Mouse (Mus musculus) CH12.LX (cell line): ENCODE data around the gene Iglon5. TPM values are rescaled to one million over a fixed set of nuclear protein-coding genes. Genes with fewer than 3 reads are reported as not detected.

ENCODE experiments used
- DNase-seq: peaks from one replicate; pipeline ENCODE4 v3.0.0-alpha.2; 2013; ENCODE audit errors: extremely low read depth
- H3K27ac ChIP-seq: 2 replicates; pipeline ENCODE4 v1.5.1; 2012; ENCODE audit warnings: low read depth, mild to moderate bottlenecking, control low read depth, moderate library complexity; ENCODE audit not compliant: insufficient read depth
- H3K27me3 ChIP-seq: replicated peaks from 2 replicates; pipeline ENCODE3; 2012; ENCODE audit warnings: inconsistent platforms
- H3K36me3 ChIP-seq, 2 experiments: replicated peaks in 1 of 2; 2 replicates each; pipeline versions ENCODE3 to v1.6.1; 2012; ENCODE audit warnings: inconsistent platforms in 1 of 2, low read length in 1 of 2, mild to moderate bottlenecking in 1 of 2, mixed read lengths in 1 of 2, moderate library complexity in 1 of 2; ENCODE audit not compliant: control insufficient read depth in 1 of 2, insufficient read depth in 1 of 2
- H3K4me1 ChIP-seq, 2 experiments: 2 replicates each; pipeline ENCODE4 v1.6.1; 2012; ENCODE audit warnings: inconsistent platforms in 1 of 2, moderate library complexity in 1 of 2; ENCODE audit not compliant: insufficient read depth in 2 of 2, control insufficient read depth in 1 of 2
- H3K4me2 ChIP-seq: 2 replicates; pipeline ENCODE4 v1.6.1; 2012; ENCODE audit warnings: low read depth, mild to moderate bottlenecking, control low read depth; ENCODE audit not compliant: poor library complexity, insufficient read depth, severe bottlenecking
- H3K4me3 ChIP-seq, 3 experiments: fragments of 150-350 bp in 1 of 3; sonication (generic) in 1 of 3; replicated peaks in 1 of 3; 2 replicates each; pipeline versions ENCODE3 to v1.5.1; 2011 to 2012; ENCODE audit warnings: low read depth in 2 of 3, low read length in 2 of 3, mild to moderate bottlenecking in 2 of 3, moderate library complexity in 2 of 3, control low read depth in 1 of 3, improper control_type of control experiment in 1 of 3, inconsistent platforms in 1 of 3, mixed read lengths in 1 of 3; ENCODE audit not compliant: poor library complexity in 1 of 3
- H3K79me2 ChIP-seq: replicated peaks from 2 replicates; pipeline ENCODE4 v1.6.1; 2012; ENCODE audit warnings: mild to moderate bottlenecking, moderate library complexity; ENCODE audit not compliant: control insufficient read depth, poor library complexity, insufficient read depth, severe bottlenecking; ENCODE audit errors: extremely low read depth
- H3K9ac ChIP-seq: 2 replicates; pipeline ENCODE4 v1.6.1; 2012; ENCODE audit warnings: low read depth, mild to moderate bottlenecking, control low read depth, moderate library complexity; ENCODE audit not compliant: insufficient read depth
- H3K9me3 ChIP-seq: replicated peaks from 2 replicates; pipeline ENCODE3; 2012; ENCODE audit warnings: low read length, inconsistent platforms, mixed read lengths
- CHD1 ChIP-seq: IDR thresholded peaks from 2 replicates; pipeline ENCODE4 v1.6.1; 2012; ENCODE audit warnings: low read depth, low read length, improper control_type of control experiment, inconsistent platforms
- GABPA ChIP-seq: IDR thresholded peaks from 2 replicates; pipeline ENCODE4 v1.6.1; 2012; ENCODE audit warnings: low read depth, low read length, improper control_type of control experiment, inconsistent platforms; ENCODE audit not compliant: insufficient replicate concordance
- IRF4 ChIP-seq: IDR thresholded peaks from 2 replicates; pipeline ENCODE4 v1.6.1; 2014; ENCODE audit warnings: low read depth, mild to moderate bottlenecking, inconsistent platforms, low read length, improper control_type of control experiment
- JUN ChIP-seq: IDR thresholded peaks from 2 replicates; pipeline ENCODE4 v1.6.1; 2011; ENCODE audit warnings: low read depth, mild to moderate bottlenecking, low read length, improper control_type of control experiment, moderate library complexity; ENCODE audit not compliant: insufficient read depth
- JUND ChIP-seq: conservative IDR thresholded peaks from 2 replicates; pipeline ENCODE4 v1.6.1; 2011; ENCODE audit warnings: low read depth, low read length, improper control_type of control experiment
- MAFK ChIP-seq: IDR thresholded peaks from 2 replicates; pipeline ENCODE4 v1.6.1; 2011; ENCODE audit warnings: low read length, improper control_type of control experiment; ENCODE audit not compliant: insufficient replicate concordance
- MAX ChIP-seq: IDR thresholded peaks from 2 replicates; pipeline ENCODE4 v1.6.1; 2011; ENCODE audit warnings: low read length, improper control_type of control experiment
- MAZ ChIP-seq: IDR thresholded peaks from 2 replicates; pipeline ENCODE4 v1.6.1; 2012; ENCODE audit warnings: low read depth, mild to moderate bottlenecking, inconsistent platforms, low read length, improper control_type of control experiment, moderate library complexity
- MEF2A ChIP-seq: IDR thresholded peaks from 2 replicates; pipeline ENCODE4 v1.6.1; 2014; ENCODE audit warnings: low read depth, mild to moderate bottlenecking, inconsistent platforms, low read length, improper control_type of control experiment, borderline replicate concordance
- NELFE ChIP-seq: IDR thresholded peaks from 2 replicates; pipeline ENCODE4 v1.6.1; 2011; ENCODE audit warnings: low read depth, low read length, improper control_type of control experiment
- NRF1 ChIP-seq: IDR thresholded peaks from 2 replicates; pipeline ENCODE4 v1.6.1; 2014; ENCODE audit warnings: low read depth, mild to moderate bottlenecking, inconsistent platforms, low read length, improper control_type of control experiment, moderate library complexity
- POLR2A ChIP-seq: IDR thresholded peaks from 2 replicates; pipeline ENCODE4 v1.6.1; 2011; ENCODE audit warnings: low read depth, mild to moderate bottlenecking, improper control_type of control experiment, low read length
- POLR2AphosphoS2 ChIP-seq: IDR thresholded peaks from 2 replicates; pipeline ENCODE4 v1.6.1; 2011; ENCODE audit warnings: low read depth, low read length, improper control_type of control experiment
- RAD21 ChIP-seq: IDR thresholded peaks from 2 replicates; pipeline ENCODE4 v1.6.1; 2011; ENCODE audit warnings: low read depth, mild to moderate bottlenecking, low read length, improper control_type of control experiment, moderate library complexity
- RCOR1 ChIP-seq: conservative IDR thresholded peaks from 2 replicates; pipeline ENCODE4 v1.6.1; 2012; ENCODE audit warnings: low read depth, mild to moderate bottlenecking, inconsistent platforms, low read length, improper control_type of control experiment
- SIN3A ChIP-seq: IDR thresholded peaks from 2 replicates; pipeline ENCODE4 v1.6.1; 2012; ENCODE audit warnings: low read length, improper control_type of control experiment, inconsistent platforms
- SMC3 ChIP-seq: IDR thresholded peaks from 2 replicates; pipeline ENCODE4 v1.6.1; 2011; ENCODE audit warnings: low read depth, low read length, improper control_type of control experiment
- TBP ChIP-seq: conservative IDR thresholded peaks from 2 replicates; pipeline ENCODE4 v1.6.1; 2011; ENCODE audit warnings: low read depth, low read length, improper control_type of control experiment
- USF1 ChIP-seq: IDR thresholded peaks from 2 replicates; pipeline ENCODE4 v1.6.1; 2014; ENCODE audit warnings: low read depth, mild to moderate bottlenecking, inconsistent platforms, low read length, improper control_type of control experiment
- USF2 ChIP-seq: conservative IDR thresholded peaks from 2 replicates; pipeline ENCODE4 v1.6.1; 2011; ENCODE audit warnings: low read depth, low read length, improper control_type of control experiment
- ZC3H11A ChIP-seq: IDR thresholded peaks from 2 replicates; pipeline ENCODE4 v1.6.1; 2012; ENCODE audit warnings: low read depth, mild to moderate bottlenecking, inconsistent platforms, low read length, improper control_type of control experiment
- ZKSCAN1 ChIP-seq: IDR thresholded peaks from 2 replicates; pipeline ENCODE4 v1.6.1; 2012; ENCODE audit warnings: low read depth, inconsistent platforms, low read length, improper control_type of control experiment, borderline replicate concordance
- dilution Hi-C: fragments of 300-500 bp; cut with MboI; formaldehyde crosslinking; loops from 2 replicates; pipeline ENCODE4 v1.14.3; 2020; ENCODE audit warnings: low sequenced_read_pairs; ENCODE audit not compliant: extremely low pct_unique_long_range_greater_than_20kb, extremely low pct_ligation_motif_present
- in situ Hi-C: fragments of 300-500 bp; cut with MboI; formaldehyde crosslinking; loops from 3 replicates; pipeline ENCODE4 v1.14.3; 2019; ENCODE audit warnings: low sequenced_read_pairs, low pct_ligation_motif_present, low pct_unique_long_range_greater_than_20kb, mixed read lengths
- polyA plus RNA-seq: library from polyadenylated mRNA; unstranded; fragments of >175 nt; gene quantifications from 2 replicates; pipeline ENCODE4 v1.2.1, GENCODE M21; 2012; ENCODE audit warnings: low read depth; ENCODE audit not compliant: insufficient read length
- total RNA-seq, 2 experiments: library from RNA; depleted of rRNA; stranded (reverse); fragments of 300-350 nt in 1 of 2; fragments of >200 nt in 1 of 2; gene quantifications; 2 replicates each; pipeline ENCODE4 v1.2.3; 2012 to 2014

Iglon5 gene
- total RNA-seq (2012; rRNA removed): not detected in 2 replicates
- not detected in 2 replicates for total RNA-seq (2014; rRNA removed)
- polyA plus RNA-seq: not detected in 2 replicates

DNA sequence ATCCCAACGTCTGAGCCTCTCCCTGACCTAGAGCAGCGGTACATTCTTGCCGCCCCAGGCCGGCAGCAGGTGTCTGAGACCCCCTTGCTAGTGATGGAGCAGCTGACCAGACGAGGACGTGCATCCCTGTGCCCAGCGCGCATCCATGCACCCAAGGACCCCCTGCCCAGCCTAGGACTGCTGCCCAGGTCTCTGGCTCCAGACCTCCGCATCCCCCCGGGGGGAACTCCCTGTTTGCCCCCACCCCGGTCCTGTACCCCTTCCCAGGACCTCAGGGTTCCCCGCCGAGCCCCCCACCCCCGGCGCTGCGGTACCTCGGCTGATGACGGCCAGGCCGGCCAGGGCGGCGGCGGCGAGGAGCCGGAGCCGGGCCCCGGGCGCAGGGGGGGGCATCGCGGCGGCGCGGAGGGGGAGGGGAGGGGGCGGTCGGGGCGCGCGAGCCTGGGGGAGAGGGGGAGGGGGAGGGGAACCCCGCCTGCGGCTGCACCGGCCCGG is at the start of gene Iglon5:
Gene Iglon5 (minus strand): TSS at position 445 of the 495 bp plus-strand sequence.
- dilution Hi-C loops: no loop called here
- Histone ChIP-seq H3K4me1 (peaks cover 0 to 9% of the 10 kb centered on the region in 2 experiments; a peak in 1 of 4 replicates), H3K4me3 (no peak within 1 kb of the TSS), H3K9me3 (peaks cover 2% of the 10 kb centered on the region), H3K36me3 (no peaks in the 10 kb centered on the region), H3K9ac (no peak within 1 kb of the TSS), H3K79me2 (no peaks in the 10 kb centered on the region), H3K27ac (no peak within 1 kb of the TSS), H3K4me2 (peak within 1 kb of the TSS; percentile 51), H3K27me3 (peaks cover 78% of the 10 kb centered on the region)
- TF ChIP-seq RAD21 (no peak), NELFE (no peak), IRF4 (no peak), SMC3 (no peak), SIN3A (no peak), TBP (no peak), USF2 (no peak), CHD1 (no peak), ZKSCAN1 (no peak), RCOR1 (no peak), JUND (no peak), USF1 (no peak)
- in situ Hi-C loops: loop anchor here (25.0 kb wide), 1 partner anchor 298 kb away; the partner anchor contains the start of genes Klk10, Klk8 and Klk9
- DNase-seq: no peak

DNA sequence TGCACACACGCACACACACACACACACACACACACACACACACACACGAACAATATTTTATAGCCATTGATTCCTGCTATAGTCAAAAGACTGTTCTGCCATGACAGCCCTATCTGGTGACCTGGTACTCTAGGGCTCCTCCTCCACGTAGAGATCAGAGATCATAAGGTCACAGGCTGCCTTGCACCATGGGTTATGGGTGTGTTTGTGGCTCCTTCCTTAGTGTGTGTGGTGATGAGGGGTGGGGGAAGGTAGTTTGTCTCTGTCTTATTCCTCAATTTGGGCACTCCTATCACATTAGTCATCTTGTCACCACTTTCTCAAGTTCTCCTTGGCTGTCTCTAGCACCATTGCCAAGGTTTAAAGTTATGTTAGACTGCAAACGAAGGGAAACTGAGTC is 48.6 kb upstream of the Iglon5 start:
- H3K27ac ChIP-seq: no peak overlapping the region
- H3K9ac ChIP-seq: no peak overlapping the region
- H3K4me3 ChIP-seq: no peak overlapping the region
- no peak for TF ChIP-seq ZC3H11A
- no peak for TF ChIP-seq NRF1
- no peak for TF ChIP-seq MEF2A
- TF ChIP-seq POLR2A: no peak
- no peak for TF ChIP-seq SIN3A
- TF ChIP-seq MAX: no peak
- TF ChIP-seq MAZ: no peak
- TF ChIP-seq MAFK: no peak
- no peak for TF ChIP-seq JUN
- no peak for TF ChIP-seq TBP
- TF ChIP-seq GABPA: no peak
- TF ChIP-seq POLR2AphosphoS2: no peak
- no peak for TF ChIP-seq IRF4
- H3K9me3 ChIP-seq: peaks cover 4% of the 10 kb centered on the region
- dilution Hi-C loops (no loop called here), in situ Hi-C loops (no loop called here)
- H3K27me3 ChIP-seq: no peaks in the 10 kb centered on the region
- no peak overlapping the region for H3K4me2 ChIP-seq
- H3K4me1 ChIP-seq: peaks cover 9 to 39% of the 10 kb centered on the region in 2 experiments
- no peaks in the 10 kb centered on the region for H3K79me2 ChIP-seq
- no peaks in the 10 kb centered on the region for H3K36me3 ChIP-seq
- DNase-seq: no peak
